Mouse (Mus musculus) heart, adult 18-20 months (tissue): Measurements from ENCODE around the gene Trio. TPM values are rescaled to one million over a fixed set of nuclear protein-coding genes. Genes with fewer than 3 reads are reported as not detected.

Source experiments
- DNase-seq, 2 experiments: peaks; one replicate each; pipeline ENCODE4 v3.0.0; 2021 to 2022; ENCODE audit warnings: mixed read lengths in 1 of 2
- long read RNA-seq, 2 experiments: library from polyadenylated mRNA; stranded (forward); transcript quantifications; one replicate each; pipeline ENCODE4 v2.0.0; 2021
- total RNA-seq, 2 experiments: library from RNA; stranded (reverse); gene quantifications; 2 replicates each; pipeline ENCODE4 v1.2.3; 2021

Gene Trio
- total RNA-seq = 10 to 100 TPM; 40.2 to 41.5 TPM
- long read RNA-seq, experiment 1, partial matches to known transcripts = 2 of 3 reads
- long read RNA-seq, experiment 1, other reads (novel, unspliced or antisense) = 1 of 3 reads
- long read RNA-seq, experiment 2, partial matches to known transcripts = 3 of 5 reads
- long read RNA-seq, experiment 2, other reads (novel, unspliced or antisense) = 2 of 5 reads

DNA sequence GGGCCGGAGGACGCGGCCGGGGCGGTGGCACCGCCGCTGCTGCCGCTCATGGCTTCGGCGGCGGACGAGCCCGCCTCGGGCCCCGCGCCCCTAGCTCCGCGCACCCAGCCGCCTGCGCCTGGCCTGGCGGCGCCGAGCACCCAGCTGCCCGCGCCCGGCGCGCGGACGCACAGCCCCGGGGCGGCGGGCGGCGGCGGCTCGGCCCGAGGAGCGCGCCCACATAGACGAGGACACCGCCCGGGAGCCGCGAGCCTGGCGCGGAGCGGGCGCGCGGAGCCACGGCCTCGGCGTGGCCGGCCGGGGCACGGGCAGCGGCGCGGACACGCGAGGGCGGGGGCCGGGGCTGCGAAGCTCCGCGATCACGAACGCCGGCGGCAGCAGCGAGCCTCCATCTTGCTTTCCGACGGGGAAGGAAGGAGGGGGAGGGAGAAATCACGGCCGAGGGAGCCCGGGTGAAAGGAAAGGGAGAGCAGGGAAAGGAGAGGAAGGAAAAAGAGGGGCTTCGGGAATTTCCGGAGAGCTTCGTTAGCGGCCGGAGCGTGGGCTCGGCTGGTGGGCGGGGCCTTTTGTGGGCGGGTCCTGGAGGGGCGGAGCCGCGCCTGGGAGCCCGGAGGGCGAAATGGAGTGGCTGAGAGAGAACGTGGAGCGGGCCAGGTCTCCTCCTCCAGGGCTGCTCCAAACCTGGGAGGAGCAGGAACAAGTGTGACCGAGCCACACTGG, at the start of gene Trio:
Trio (minus strand) TSS at position 402 of the 720 bp plus-strand sequence.
- peak; percentile 99 for DNase-seq

DNA sequence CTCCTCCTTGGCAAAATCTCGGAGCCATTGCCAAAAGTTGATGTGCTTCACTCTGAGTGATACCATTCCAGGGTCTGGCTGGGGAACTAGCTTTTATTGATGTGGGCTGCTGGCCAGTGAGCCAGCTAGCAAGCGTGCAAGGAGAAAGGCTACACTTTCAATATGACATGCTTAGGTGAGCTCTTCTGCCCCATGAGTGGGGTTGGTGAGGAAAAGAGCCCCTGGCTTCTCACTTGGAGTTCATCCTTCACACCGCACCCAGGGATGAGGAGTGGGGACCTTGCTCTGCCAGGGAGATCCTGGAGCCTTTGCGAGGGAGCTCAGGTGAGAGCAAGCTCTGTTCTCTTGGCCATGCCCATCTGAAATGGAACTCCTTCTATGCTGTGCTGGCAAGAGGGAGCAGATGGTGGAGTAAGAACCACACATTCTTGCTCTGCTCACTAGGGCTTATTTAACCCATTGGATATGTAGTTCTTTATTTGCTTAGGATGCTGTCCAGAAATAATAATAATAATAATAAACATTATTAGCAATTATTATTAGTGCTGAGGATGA, 48.8 kb upstream of the Trio start:
- DNase-seq = no peak

GRCm38 (mm10) chr15:28071601-28072000, 46.0 kb upstream of the Trio start:
- DNase-seq = no peak

DNA sequence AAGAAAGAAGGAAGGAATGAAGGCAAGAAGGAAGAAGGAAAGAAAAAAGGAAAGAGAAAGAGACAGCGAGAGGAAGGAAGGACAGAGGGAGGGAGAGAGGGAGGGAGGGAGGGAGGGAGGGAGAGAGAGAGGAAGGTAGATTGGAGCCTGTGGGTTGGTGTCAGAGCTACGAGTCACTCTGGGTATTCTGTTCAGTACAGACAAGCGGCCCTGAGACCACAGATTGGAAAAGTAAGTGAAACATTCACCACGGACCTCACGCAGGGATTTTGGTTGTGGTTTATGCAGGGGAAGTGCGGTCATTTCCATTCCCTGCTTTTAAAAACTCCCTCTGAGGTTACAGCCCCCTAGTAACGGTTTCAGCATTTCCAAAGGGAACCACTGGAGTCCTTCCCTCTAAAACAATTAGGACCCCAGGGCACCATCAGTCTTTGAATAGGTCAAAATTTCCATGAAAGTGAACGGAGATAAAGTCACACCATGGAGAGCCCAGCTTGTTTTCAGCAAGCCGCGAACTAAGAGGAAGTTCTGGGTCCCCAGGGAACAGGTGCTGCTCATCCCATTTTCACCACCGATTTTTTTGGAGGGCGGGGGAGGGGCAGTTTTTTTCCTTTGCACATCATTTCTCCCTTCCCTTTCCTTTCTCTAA, 45.2 kb upstream of the Trio start:
- DNase-seq = peak in 1 of 2 experiments; percentile 3

DNA sequence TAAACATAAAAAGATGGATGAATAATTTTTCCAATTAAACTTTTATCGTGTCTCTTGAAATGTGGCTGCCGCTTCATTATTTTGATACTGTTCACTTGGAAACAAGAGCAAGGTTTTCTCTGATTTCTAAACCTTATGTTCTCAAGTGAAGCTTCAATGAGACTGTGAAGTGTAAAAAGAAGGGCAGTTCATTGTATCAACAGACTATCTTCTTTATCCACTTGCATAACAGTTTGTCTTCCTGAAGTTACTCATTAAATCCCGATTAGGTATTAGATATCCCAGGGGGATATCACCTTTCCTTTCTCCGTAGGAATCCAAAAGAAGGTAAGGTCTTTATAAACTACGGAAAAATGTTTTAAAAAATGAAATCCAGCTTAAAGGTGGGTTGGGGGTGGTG, 44.6 kb upstream of the Trio start:
- no peak for DNase-seq

DNA sequence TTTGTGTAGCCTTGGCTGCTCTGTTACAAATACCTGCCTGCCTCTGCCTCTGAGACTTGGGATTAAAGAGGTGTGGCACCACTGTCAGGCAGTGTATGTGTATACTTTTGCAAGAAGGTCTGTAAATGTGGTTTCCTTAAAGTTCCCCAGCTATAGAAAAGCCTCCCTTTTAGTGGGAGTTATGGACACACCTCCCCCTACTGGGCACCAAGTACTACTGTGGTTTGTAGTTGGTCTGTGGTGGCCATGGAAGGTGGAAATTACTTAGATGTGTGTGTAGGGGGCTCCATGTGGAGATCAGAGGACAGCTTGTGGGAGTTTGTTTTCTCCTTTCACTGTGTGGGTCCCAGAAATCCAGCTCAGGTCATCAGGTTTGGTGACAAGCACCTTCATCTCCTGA, 41.7 kb upstream of the Trio start:
- DNase-seq = peak; percentile 6 to 7

GRCm38 (mm10) chr15:28066468-28066867, 40.8 kb upstream of the Trio start:
- DNase-seq = peak; percentile 11 to 69

DNA sequence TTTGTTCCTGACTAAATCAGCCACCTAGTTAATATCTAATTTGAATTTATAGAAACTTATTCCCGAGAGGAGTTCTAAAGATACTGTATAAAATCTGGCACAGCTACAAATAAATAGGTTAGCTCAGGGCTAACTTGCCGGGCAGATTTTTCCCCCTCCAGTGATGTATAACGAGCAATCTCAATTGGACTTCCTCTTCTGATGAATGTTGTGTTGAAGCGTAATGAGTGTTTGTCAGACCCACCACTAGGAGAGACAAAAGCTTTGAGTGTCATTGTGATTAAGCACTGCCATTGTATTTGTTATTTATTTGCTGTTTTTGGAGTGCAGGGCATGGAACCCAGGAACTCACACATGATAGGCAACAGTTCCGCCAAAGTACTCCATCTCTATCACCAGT, 39.9 kb upstream of the Trio start:
- DNase-seq = no peak

DNA sequence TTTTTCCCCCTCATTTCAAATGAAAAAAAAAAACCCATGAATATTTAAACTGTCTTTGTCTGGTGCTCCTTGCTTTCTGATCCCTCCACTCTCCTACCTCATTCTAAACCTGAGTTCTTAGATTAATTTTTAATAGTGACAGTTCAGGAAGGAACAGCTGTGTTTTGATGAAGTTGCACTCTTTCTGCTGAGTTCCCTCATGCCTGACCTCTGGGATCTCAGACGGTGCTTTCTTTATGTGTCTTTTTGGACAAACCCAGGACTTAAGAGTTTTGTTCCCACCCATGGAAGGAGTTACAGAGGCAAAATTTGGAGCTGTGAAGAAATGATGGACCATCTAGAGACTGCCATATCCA, 39.1 kb upstream of the Trio start:
- no peak for DNase-seq

DNA sequence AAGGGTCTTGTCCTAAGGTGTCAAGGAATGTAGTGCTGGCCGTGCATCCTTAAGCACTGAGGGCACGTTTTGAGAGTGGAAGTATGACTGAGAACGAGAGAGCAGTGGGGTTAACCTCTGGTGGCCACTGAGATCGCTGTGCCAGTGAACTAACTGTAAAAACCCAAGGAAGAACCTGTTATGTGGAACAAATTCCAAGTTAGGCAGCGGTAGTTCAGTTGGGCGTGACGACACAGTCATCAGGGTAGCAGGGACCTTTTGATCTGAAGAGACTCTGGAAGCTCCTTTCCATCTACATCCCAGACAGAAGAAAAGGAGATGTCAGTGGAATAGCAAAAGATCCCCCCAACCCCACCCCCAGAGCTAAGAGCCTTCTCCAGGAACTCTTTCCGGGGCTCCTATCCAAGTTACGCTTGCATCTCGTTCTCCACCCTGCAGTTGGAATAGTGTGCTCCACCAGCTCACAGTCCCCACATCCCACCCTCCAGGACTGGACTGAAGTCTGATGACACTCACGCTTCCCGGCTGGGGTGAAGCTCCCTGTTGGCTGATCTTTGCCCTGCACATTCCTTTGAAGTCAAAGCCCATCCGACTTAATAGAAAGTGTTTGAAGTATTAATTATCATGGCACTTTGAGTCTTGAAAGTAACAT, 38.6 kb upstream of the Trio start:
- DNase-seq = no peak

- DNase-seq = no peak
Measured at GRCm38 (mm10) chr15:28063466-28063865, 37.8 kb upstream of the Trio start.

DNA sequence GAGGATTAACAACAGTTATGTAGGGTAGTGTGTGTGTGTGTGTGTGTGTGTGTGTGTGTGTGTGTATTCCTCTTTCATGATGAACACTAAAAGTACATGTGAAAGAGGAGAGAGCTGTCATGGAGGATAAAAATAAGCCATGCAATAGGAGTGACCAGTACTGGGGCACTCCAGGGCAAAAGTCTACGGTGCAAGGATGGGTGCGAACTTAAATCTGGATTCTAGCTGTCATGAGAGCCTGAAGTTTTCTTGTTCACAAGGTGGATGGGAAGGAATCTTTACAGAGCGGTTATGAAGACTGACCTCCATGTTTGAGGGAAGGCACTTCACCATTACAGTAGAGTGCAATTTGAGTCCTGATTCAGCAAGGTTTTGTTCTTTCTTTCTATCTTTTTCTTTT, 36.4 kb upstream of the Trio start:
- no peak for DNase-seq

DNA sequence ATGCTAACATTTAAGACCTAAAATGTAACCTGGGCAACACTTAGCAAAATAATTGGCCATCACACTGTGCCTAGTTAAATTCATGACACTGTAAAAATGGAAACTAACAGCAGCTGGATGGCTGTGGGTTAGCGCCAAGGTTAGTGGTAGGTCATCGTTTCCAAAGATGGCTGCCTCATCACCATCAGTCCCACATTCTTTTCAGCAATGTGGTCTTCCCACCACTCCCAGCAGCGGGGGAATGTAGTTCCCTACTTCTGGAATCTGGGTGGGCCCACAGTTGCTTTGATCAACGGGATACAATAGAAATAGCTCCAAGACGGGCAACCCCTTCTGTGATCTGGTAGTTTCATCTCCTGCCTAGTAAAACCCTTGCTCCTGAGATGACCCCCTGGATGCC, 35.3 kb upstream of the Trio start:
- no peak for DNase-seq

- DNase-seq = no peak
Measured at GRCm38 (mm10) chr15:28060423-28060822, 34.8 kb upstream of the Trio start.

DNA sequence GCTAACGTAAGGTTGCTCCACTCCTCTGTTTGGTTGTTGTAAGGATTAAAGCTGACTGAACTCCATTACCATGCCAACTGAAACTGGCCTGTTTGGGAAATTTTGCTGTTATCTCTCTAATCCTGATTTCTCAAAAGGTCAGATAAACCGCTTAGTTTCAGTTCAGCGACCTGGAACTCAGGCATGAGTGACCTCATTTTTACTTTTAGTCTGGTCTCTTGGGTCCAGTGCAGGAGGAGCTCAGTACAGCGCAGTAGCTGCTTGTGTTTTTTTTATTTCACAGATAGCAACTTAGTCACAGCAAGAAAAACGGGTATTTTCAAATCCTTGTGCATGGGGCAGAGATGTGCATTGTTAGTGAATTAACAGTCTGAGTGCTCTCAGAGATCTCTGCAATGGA, 31.9 kb upstream of the Trio start:
- DNase-seq = no peak

GRCm38 (mm10) chr15:28054731-28055130, 29.1 kb upstream of the Trio start:
- no peak for DNase-seq

DNA sequence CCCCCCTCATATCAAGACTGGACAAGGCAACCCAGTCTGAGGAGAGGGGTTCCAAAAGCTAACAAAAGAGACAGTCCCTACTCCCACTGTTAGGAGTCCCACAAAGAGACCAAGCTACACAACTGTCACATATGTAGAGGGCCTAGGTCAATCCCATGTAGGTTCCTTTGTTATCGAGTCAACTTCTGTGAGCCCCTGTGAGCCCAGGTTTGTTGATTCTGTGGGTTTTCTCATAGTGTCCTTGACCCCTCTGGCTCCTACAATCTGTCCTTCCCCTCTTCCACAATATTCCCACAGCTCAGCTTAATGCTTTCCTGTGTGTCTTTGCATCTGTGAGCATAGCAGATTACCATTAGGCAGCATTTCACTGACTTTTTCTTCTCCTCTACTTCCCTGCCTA, 28.5 kb upstream of the Trio start:
- DNase-seq = no peak

DNA sequence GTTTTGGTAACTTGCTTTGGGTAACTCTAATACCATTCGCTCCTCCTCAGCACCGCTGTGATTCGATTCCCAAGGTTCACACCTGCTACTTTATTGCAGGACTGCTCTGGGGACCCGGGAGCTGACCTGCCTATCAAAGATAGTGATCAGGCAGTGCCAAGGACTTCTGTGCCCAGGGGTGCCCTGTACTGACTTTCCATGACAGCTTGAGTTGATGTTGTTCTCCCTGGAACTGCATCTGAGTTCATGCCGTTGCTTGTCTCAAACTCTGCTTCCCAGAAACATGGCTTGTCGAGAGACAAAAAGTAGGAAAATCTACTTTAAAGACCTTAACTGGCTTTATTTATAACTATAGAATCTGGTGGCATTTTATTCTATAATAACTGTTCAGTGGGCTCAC, 27.6 kb upstream of the Trio start:
- DNase-seq = no peak

DNA sequence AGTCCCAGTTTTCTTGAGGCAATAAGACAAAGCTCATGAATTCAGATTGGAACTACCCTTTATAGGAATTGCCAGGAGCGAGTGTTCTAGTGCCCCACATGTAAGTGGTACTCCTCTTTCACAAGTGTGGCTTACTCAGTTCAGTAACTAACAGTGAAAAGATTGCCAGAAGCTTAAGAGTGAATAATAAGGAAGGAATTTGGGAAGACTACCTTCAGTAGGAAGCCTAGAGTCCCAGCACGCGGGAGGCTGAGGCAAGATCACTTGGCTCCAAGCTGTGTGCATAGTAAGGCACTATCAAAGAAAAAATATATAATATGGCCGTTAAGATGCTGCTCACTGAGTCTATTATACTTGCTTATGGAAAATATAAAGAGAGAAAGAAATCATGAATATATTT, 26.2 kb upstream of the Trio start:
- DNase-seq = no peak

DNA sequence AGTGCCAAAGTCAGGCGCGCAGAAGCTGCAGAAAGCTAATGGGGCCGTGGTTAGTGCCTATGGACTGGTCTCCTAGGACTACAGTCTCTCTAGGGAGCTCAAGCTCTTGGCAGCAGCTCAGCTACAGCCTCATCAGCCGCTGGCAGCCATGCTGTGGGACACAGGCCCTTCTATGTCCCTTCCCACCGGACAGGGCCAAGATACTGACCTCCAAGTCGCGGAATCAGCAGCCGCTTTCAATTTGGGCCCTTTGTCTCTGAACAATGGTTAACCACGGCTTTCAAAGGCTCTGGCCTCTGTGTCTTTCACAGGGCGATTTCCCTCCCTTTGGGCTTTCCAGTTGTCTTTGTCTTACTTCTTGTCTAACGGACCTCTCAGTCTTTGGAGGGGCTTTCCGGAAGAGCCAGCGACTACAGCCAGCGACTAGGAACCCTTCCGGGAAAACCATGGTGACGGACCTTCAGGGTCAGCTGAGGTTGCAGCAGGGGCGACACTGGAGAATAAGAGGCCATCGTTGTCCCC, 25.5 kb upstream of the Trio start:
- DNase-seq = peak; percentile 70 to 71

DNA sequence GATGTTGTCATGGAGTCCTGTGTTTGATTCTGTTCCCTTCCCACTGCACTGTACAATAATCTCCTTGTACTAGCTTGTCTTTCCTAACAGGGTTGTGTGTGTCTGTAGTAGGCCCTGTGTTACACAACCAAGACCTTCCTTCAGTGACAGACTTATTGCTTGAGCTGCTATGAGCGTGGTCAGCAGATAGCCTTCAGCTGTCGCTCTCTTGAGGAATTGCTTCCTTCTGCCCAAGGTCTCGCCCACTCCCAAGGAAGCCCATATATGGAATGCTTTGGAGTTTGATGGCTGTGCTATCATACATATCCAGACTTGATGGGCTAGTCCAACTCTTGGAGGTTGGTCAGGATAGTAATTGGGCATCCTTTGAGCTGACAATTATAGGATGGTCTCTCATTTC, 22.1 kb upstream of the Trio start:
- no peak for DNase-seq

GRCm38 (mm10) chr15:28041158-28041865, 15.7 kb upstream of the Trio start:
- DNase-seq = no peak
